Mouse (Mus musculus): ENCODE results near the gene Casd1.

GRCm38 (mm10) chr6:4557086-4557485 is 43.6 kb upstream of the Casd1 start:
- TF ChIP-seq E2F4 (IDR thresholded peaks at IDR 0.05; ENCODE audit: insufficient read depth): no peak
- TF ChIP-seq MAX (IDR thresholded peaks at IDR 0.05; ENCODE audit: low read depth): no peak
- no peak for TF ChIP-seq POLR2AphosphoS2 (IDR thresholded peaks at IDR 0.05; ENCODE audit: insufficient read length, low read depth)
- TF ChIP-seq TCF12 (IDR thresholded peaks at IDR 0.05; ENCODE audit: insufficient read depth, poor library complexity, severe bottlenecking): no peak
- no peak for TF ChIP-seq POLR2A (IDR thresholded peaks at IDR 0.05; ENCODE audit: insufficient read length, low read depth)
- no peak for TF ChIP-seq MYOD1 (IDR thresholded peaks at IDR 0.05; ENCODE audit: control insufficient read depth in 1 of 3, insufficient read length in 2 of 3, low read depth in 2 of 3)
- TF ChIP-seq TCF3 (IDR thresholded peaks at IDR 0.05; ENCODE audit: insufficient read length, low read depth): no peak
- no peak for TF ChIP-seq MYOG (IDR thresholded peaks at IDR 0.05; ENCODE audit: control insufficient read depth in 1 of 3, insufficient read depth in 1 of 3, insufficient read length in 2 of 3, low read depth in 2 of 3)
